Mouse (Mus musculus) kidney, postnatal 14 days (tissue): Measurements from ENCODE around the gene Gm12794.
"Not testable (repeated sequence)": the region's sequence is repeated elsewhere in the genome, so short reads cannot be mapped to it uniquely, and the experiment has no call there.

Source experiments
- DNase-seq: peaks from one replicate; pipeline ENCODE4 v3.0.0; 2022; ENCODE audit warnings: mixed read lengths

The Gm12794 gene

DNA sequence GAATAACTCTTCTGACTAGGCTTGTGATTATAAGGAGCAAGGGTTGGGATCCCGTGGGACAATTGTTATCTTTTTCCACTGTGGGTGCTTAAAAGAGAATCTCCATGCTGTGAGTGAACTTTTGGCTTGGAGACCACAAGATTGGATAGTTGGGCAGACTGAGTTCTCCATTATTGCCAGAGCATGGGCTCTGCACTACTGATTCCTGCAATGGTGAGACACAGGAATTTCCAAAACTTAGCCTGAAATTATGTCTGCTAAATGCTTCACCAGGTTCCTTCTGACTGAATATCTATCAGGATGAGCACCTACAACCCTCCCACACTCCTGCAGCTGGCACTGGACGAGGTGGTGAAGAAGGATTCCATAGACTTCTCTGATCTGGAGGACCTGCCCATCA is at the start of gene Gm12794:
Gene Gm12794 (plus strand): TSS at position 301 of the 400 bp plus-strand sequence.
- DNase-seq = not testable (repeated sequence)

DNA sequence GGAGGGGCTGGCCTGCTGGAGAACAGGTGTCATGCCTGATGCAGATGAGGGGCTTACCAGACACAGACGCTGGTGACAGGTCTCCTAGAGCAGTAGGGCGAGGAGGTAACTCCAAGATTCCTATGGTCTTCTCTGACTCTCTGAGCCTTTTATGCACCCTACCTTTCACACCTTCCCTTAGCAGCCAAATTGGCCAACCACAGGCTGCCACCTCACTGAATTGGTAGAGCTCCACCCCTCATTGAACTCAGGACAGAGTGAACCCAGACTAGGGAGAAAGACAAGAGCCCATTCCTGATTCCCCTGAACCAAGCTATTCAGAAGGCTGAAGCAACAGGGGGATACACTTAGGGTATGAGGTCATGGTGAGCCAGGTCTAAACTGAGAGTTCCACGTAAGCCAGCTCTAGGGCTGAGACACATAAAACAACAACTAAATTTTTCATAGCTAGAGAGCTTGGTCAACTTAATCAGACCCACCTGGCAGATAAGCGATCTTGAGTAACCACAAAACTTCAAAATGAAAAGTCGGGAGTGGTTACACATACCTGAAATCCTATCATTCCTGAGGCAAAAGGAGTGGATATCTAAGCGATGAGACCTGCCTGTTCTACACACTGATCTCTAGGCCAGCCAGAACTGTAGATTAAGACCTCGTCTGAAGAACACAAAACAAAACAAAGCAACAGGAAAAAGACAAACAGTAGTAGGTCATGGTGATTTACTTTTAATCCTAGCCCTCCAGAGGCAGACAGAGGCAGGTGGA is 46.4 kb upstream of the Gm12794 start, which contains the start of gene C130073F10Rik:
Gene C130073F10Rik (minus strand): TSS at position 134 of the 765 bp plus-strand sequence.
- no peak for DNase-seq

DNA sequence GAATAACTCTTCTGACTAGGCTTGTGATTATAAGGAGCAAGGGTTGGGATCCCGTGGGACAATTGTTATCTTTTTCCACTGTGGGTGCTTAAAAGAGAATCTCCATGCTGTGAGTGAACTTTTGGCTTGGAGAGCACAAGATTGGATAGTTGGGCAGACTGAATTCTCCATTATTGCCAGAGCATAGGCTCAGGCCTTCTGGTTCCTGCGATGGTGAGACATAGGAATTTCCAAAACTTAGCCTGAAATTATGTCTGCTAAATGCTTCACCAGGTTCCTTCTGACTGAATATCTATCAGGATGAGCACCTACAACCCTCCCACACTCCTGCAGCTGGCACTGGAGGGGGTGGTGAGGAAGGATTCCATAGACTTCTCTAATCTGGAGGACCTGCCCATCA is 31.4 kb upstream of the Gm12794 start, which contains the start of gene Gm12800:
Gene Gm12800 (plus strand): TSS at position 301 of the 400 bp plus-strand sequence.
- not testable (repeated sequence) for DNase-seq

DNA sequence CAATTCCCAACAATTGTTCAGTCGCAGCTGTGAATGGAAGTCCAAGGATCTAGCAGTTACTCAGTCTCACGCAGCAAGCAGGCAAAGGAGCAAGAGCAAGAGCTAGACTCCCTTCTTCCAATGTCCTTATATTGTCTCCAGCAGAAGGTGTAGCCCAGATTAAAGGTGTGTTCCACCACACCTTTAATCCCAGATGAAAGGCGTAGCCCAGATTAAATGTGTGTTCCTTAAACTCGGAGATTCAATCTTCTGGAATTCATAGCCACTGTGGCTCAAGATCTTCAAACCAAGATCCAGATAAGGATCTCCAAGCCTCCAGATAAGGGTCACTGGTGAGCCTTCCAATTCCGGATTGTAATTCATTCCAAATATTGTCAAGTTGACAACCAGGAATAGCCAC is 40.7 kb downstream of the Gm12794 start, which contains the start of gene Gm12790:
Gene Gm12790 (minus strand): TSS at position 101 of the 400 bp plus-strand sequence.
- not testable (repeated sequence) for DNase-seq

DNA sequence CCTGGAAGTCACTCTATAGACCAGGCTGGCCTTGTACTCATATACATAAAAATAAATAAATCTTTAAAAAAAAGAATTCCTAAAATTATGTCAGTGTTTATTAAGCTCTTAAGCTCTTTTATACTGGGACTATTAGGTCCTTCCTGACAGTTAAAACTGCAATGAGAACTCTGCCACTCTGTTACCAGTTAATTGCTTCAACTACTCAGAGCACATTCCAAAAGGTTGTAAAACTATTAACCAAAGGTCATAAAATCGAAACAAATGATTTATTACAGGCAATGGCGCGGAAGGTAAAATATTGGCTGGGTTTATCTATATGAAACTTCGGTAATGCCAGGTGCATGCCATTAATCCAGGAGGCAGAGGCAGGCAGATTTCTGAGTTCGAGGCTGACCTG is 45.5 kb downstream of the Gm12794 start:
- DNase-seq = no peak

DNA sequence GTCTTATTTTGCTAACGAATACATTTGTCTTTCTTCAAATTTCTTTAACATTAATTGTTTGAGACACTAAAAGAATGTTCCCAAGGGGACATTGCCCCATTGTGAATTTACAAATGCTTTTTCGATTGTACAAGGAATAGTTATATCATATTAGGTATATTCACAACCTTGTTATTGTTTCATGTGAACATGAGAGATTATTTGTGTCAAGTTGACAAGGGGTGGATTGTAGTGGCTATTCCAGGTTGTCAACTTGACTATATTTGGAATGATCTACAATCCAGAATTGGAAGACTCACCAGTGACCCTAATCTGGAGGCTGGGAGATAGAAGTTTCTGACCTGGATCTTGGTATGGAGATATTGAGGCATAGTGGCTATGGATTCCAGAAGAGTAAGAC is 46.1 kb downstream of the Gm12794 start, which contains the start of gene Gm12789:
Gene Gm12789 (plus strand): TSS at position 301 of the 400 bp plus-strand sequence.
- not testable (repeated sequence) for DNase-seq
